Mouse (Mus musculus): ENCODE results near the gene Gm10521. TPM values are rescaled to one million over a fixed set of nuclear protein-coding genes. Genes with fewer than 3 reads are reported as not detected.
"Not testable (repeated sequence)": the region's sequence is repeated elsewhere in the genome, so short reads cannot be mapped to it uniquely, and the experiment has no call there.

Gm10521 gene
- not detected for polyA plus RNA-seq (2012; fragmentation: generic; extraction: Trizol)

- not testable (repeated sequence) for H3K36me3 ChIP-seq (ENCODE audit: control insufficient read depth, insufficient read depth); H3K79me2 ChIP-seq (ENCODE audit: control insufficient read depth, insufficient read depth); H3K4me2 ChIP-seq (ENCODE audit: low read depth); H3K27me3 ChIP-seq (ENCODE audit: control insufficient read depth, insufficient read depth, insufficient read length); H3K4me3 ChIP-seq; H3ac ChIP-seq (ENCODE audit: control insufficient read depth, insufficient read length)
These were observed at the start of gene Gm10521 for GRCm38 (mm10) chr1:171895364-171895763. Gm10521 (plus strand) TSS chr1:171895664.

DNA sequence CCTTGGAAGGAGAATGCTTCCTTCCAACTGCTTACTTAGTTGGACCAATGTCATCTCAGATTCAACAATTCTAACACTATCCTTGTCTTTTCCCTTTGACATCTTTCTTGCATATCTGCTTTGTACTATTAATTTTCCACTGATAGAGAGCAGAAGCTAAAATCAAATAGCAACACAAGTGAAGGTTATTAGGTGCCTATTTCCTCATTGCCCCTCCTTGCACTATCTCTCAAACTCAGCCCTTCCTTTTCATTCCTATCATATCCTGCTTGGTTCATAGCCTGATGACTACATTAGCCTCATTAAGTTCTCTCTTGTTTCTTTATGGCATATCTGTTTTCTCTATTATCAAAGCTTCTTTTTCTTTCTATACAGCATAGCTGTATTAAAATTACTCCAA, 47.3 kb upstream of the Gm10521 start:
- H3K79me2 ChIP-seq (ENCODE audit: control insufficient read depth, insufficient read depth) = no peaks in the 10 kb centered on the region

DNA sequence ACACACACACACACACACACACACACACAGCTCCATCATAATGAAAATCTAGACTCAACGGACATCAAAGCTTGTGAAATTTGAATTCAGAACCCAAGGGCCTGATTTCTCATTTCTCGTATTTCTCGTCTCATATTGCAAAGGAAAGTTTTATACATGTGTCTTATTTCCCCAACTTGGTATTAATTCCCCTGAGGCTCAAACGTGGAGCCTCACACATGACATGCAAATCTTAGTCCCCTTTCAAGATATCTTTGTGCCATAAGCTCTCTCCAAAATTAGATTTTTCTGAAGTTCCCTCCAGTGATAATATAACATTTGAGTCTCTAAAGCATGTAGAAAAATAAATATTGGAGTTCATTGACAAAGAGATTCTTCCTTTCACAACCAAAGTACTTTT, 46.7 kb upstream of the Gm10521 start:
- TF ChIP-seq USF1 (IDR thresholded peaks at IDR 0.05; ENCODE audit: low read depth) = no peak
- TF ChIP-seq POLR2AphosphoS2 (IDR thresholded peaks at IDR 0.05; ENCODE audit: insufficient read length, low read depth) = no peak
- no peak for TF ChIP-seq MAX (IDR thresholded peaks at IDR 0.05; ENCODE audit: low read depth)
- TF ChIP-seq POLR2A (IDR thresholded peaks at IDR 0.05; ENCODE audit: insufficient read length, low read depth) = no peak
- no peak for TF ChIP-seq MYOD1 (IDR thresholded peaks at IDR 0.05; ENCODE audit: control insufficient read depth in 1 of 3, insufficient read length in 2 of 3, low read depth in 2 of 3)
- TF ChIP-seq E2F4 (IDR thresholded peaks at IDR 0.05; ENCODE audit: insufficient read depth) = no peak
- TF ChIP-seq REST (IDR thresholded peaks at IDR 0.05; ENCODE audit: insufficient read depth, insufficient read length) = no peak
- no peak for TF ChIP-seq MYOG (IDR thresholded peaks at IDR 0.05; ENCODE audit: control insufficient read depth in 1 of 3, insufficient read depth in 1 of 3, insufficient read length in 2 of 3, low read depth in 2 of 3)
- TF ChIP-seq SRF (IDR thresholded peaks at IDR 0.05; ENCODE audit: control insufficient read depth, insufficient read length, low read depth) = no peak
- TF ChIP-seq TCF12 (IDR thresholded peaks at IDR 0.05; ENCODE audit: insufficient read depth, poor library complexity, severe bottlenecking) = no peak
- Histone ChIP-seq H3ac (ENCODE audit: control insufficient read depth, insufficient read length) (no peak overlapping the region), H3K36me3 (ENCODE audit: control insufficient read depth, insufficient read depth) (no peaks in the 10 kb centered on the region), H3K79me2 (ENCODE audit: control insufficient read depth, insufficient read depth) (no peaks in the 10 kb centered on the region), H3K4me3 (no peak overlapping the region), H3K27me3 (ENCODE audit: control insufficient read depth, insufficient read depth, insufficient read length) (no peaks in the 10 kb centered on the region), H3K4me2 (ENCODE audit: low read depth) (no peak overlapping the region)

More for the DNA sequence above, 47.3 kb upstream of the Gm10521 start:
- no peaks in the 10 kb centered on the region for H3K36me3 ChIP-seq (ENCODE audit: control insufficient read depth, insufficient read depth)
- H3K4me2 ChIP-seq (ENCODE audit: low read depth) = no peak overlapping the region
- no peaks in the 10 kb centered on the region for H3K27me3 ChIP-seq (ENCODE audit: control insufficient read depth, insufficient read depth, insufficient read length)
- TF ChIP-seq TCF3 (IDR thresholded peaks at IDR 0.05; ENCODE audit: insufficient read length, low read depth) (no peak), MYOG (IDR thresholded peaks at IDR 0.05; ENCODE audit: control insufficient read depth in 1 of 3, insufficient read depth in 1 of 3, insufficient read length in 2 of 3, low read depth in 2 of 3) (no peak), POLR2A (IDR thresholded peaks at IDR 0.05; ENCODE audit: insufficient read length, low read depth) (no peak), MYOD1 (IDR thresholded peaks at IDR 0.05; ENCODE audit: control insufficient read depth in 1 of 3, insufficient read length in 2 of 3, low read depth in 2 of 3) (no peak), TCF12 (IDR thresholded peaks at IDR 0.05; ENCODE audit: insufficient read depth, poor library complexity, severe bottlenecking) (no peak), SRF (IDR thresholded peaks at IDR 0.05; ENCODE audit: control insufficient read depth, insufficient read length, low read depth) (no peak), CEBPB (IDR thresholded peaks at IDR 0.05; ENCODE audit: insufficient read depth, poor library complexity, severe bottlenecking) (no peak), USF1 (IDR thresholded peaks at IDR 0.05; ENCODE audit: low read depth) (no peak), REST (IDR thresholded peaks at IDR 0.05; ENCODE audit: insufficient read depth, insufficient read length) (no peak), MAX (IDR thresholded peaks at IDR 0.05; ENCODE audit: low read depth) (no peak), POLR2AphosphoS2 (IDR thresholded peaks at IDR 0.05; ENCODE audit: insufficient read length, low read depth) (no peak), E2F4 (IDR thresholded peaks at IDR 0.05; ENCODE audit: insufficient read depth) (no peak)
- H3ac ChIP-seq (ENCODE audit: control insufficient read depth, insufficient read length) = no peak overlapping the region
- H3K4me3 ChIP-seq = no peak overlapping the region

GRCm38 (mm10) chr1:171849454-171849853, 46.0 kb upstream of the Gm10521 start:
- no peaks in the 10 kb centered on the region for H3K79me2 ChIP-seq (ENCODE audit: control insufficient read depth, insufficient read depth)
- no peak overlapping the region for H3K4me3 ChIP-seq
- no peak overlapping the region for H3K4me2 ChIP-seq (ENCODE audit: low read depth)
- no peaks in the 10 kb centered on the region for H3K36me3 ChIP-seq (ENCODE audit: control insufficient read depth, insufficient read depth)
- TF ChIP-seq POLR2AphosphoS2 (IDR thresholded peaks at IDR 0.05; ENCODE audit: insufficient read length, low read depth) = no peak
- TF ChIP-seq MYOG (IDR thresholded peaks at IDR 0.05; ENCODE audit: control insufficient read depth in 1 of 3, insufficient read depth in 1 of 3, insufficient read length in 2 of 3, low read depth in 2 of 3) = no peak
- no peak for TF ChIP-seq TCF12 (IDR thresholded peaks at IDR 0.05; ENCODE audit: insufficient read depth, poor library complexity, severe bottlenecking)
- no peak for TF ChIP-seq REST (IDR thresholded peaks at IDR 0.05; ENCODE audit: insufficient read depth, insufficient read length)
- no peak for TF ChIP-seq MYOD1 (IDR thresholded peaks at IDR 0.05; ENCODE audit: control insufficient read depth in 1 of 3, insufficient read length in 2 of 3, low read depth in 2 of 3)
- TF ChIP-seq USF1 (IDR thresholded peaks at IDR 0.05; ENCODE audit: low read depth) = no peak
- TF ChIP-seq E2F4 (IDR thresholded peaks at IDR 0.05; ENCODE audit: insufficient read depth) = no peak
- no peak for TF ChIP-seq CEBPB (IDR thresholded peaks at IDR 0.05; ENCODE audit: insufficient read depth, poor library complexity, severe bottlenecking)
- no peak for TF ChIP-seq POLR2A (IDR thresholded peaks at IDR 0.05; ENCODE audit: insufficient read length, low read depth)
- no peaks in the 10 kb centered on the region for H3K27me3 ChIP-seq (ENCODE audit: control insufficient read depth, insufficient read depth, insufficient read length)
- no peak overlapping the region for H3ac ChIP-seq (ENCODE audit: control insufficient read depth, insufficient read length)

DNA sequence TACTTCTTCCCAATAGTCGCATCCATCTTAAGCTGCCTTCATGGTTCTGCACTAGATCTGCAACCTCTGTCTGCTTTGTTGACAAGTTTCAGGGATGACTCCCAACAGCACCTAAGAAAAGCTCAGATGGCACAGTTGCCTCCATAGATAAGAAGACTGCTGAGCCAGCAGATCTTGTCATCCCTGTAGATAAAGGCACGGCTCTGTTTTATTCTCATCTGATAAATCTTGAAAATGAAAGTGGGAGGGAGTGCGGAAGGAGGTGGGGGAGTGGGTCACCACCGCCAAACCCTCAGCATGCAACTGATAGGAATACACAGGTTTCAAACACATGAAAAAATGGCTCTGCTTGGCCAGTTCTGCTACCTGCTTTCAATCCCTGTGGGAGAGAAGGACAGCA, 30.0 kb upstream of the Gm10521 start:
- Histone ChIP-seq H3K36me3 (ENCODE audit: control insufficient read depth, insufficient read depth) (no peaks in the 10 kb centered on the region), H3K4me2 (ENCODE audit: low read depth) (no peak overlapping the region), H3K27me3 (ENCODE audit: control insufficient read depth, insufficient read depth, insufficient read length) (no peaks in the 10 kb centered on the region), H3K79me2 (ENCODE audit: control insufficient read depth, insufficient read depth) (no peaks in the 10 kb centered on the region), H3K4me3 (no peak overlapping the region), H3ac (ENCODE audit: control insufficient read depth, insufficient read length) (no peak overlapping the region)
- TF ChIP-seq REST (IDR thresholded peaks at IDR 0.05; ENCODE audit: insufficient read depth, insufficient read length) (no peak), MAX (IDR thresholded peaks at IDR 0.05; ENCODE audit: low read depth) (no peak), MYOD1 (IDR thresholded peaks at IDR 0.05; ENCODE audit: control insufficient read depth in 1 of 3, insufficient read length in 2 of 3, low read depth in 2 of 3) (no peak), POLR2A (IDR thresholded peaks at IDR 0.05; ENCODE audit: insufficient read length, low read depth) (no peak), E2F4 (IDR thresholded peaks at IDR 0.05; ENCODE audit: insufficient read depth) (no peak), POLR2AphosphoS2 (IDR thresholded peaks at IDR 0.05; ENCODE audit: insufficient read length, low read depth) (no peak), CEBPB (IDR thresholded peaks at IDR 0.05; ENCODE audit: insufficient read depth, poor library complexity, severe bottlenecking) (no peak), TCF12 (IDR thresholded peaks at IDR 0.05; ENCODE audit: insufficient read depth, poor library complexity, severe bottlenecking) (no peak), SRF (IDR thresholded peaks at IDR 0.05; ENCODE audit: control insufficient read depth, insufficient read length, low read depth) (no peak), USF1 (IDR thresholded peaks at IDR 0.05; ENCODE audit: low read depth) (no peak), TCF3 (IDR thresholded peaks at IDR 0.05; ENCODE audit: insufficient read length, low read depth) (no peak), MYOG (IDR thresholded peaks at IDR 0.05; ENCODE audit: control insufficient read depth in 1 of 3, insufficient read depth in 1 of 3, insufficient read length in 2 of 3, low read depth in 2 of 3) (no peak)
